ENCODE assay signal across 17 mouse cellular contexts in genomic region chr3:30965644-30966043, GRCm38 (mm10). TPM values are rescaled to one million over a fixed set of nuclear protein-coding genes. Genes with fewer than 3 reads are reported as not detected.
A peak's percentile ranks its signal among the peaks of the same experiment; 100 is the strongest.
DNase-seq lines count a peak whose midpoint lies in the region; ATAC-seq lines count a peak whose summit lies in the region.
"Had no signal": no experiment of that assay in that cellular context is flagged by ENCODE, and none has a peak within 500 bp of the region (broad histone marks: within the 10 kb centered on the region; RNA-seq: fewer than 3 reads in every experiment).

No protein-coding gene starts in this region.

- peak; percentile 48 for DNase-seq in thymus, postnatal 0 days (ENCODE audit: low spot score)
- no peak for DNase-seq in thymus, adult 18-20 months
- DNase-seq in CD8-positive naive resting alpha-beta T cell, adult 2 months (ENCODE audit: low read depth in 2 of 2, low spot score in 2 of 2), result peak; percentile 18 to 30
- DNase-seq in thymus, postnatal 4 days, result peak; percentile 30
- no peak for DNase-seq in yolk sac, embryonic 10.5 days (ENCODE audit: low spot score)
- DNase-seq in embryo, embryonic 10 days (ENCODE audit: low spot score), result no peak
- DNase-seq in adrenal gland, adult 2 months, result no peak
- DNase-seq: adrenal gland, postnatal 14 days; cerebellum, adult 11-12 months; cerebellum, adult 9-10 months; cerebellum, postnatal 25 days; forebrain, postnatal 0 days; gastrocnemius, postnatal 14 days; heart, postnatal 36 days had no signal

- ATAC-seq in inflammation-experienced regulatory T-cells, adult 6 months, result peak; percentile 70
- ATAC-seq: forebrain, embryonic 13.5 days; forebrain, postnatal 0 days; hindbrain, embryonic 16.5 days had no signal

RNA-seq across cellular contexts. Expression of gene Phc3, which starts 3.6 kb away (rescaled TPM):
- 4.0 and 5.3 TPM in 2 replicates for polyA plus RNA-seq in thymus, postnatal 0 days (2015; fragmentation: Nextera tagmentation; extraction: Ambion mirVana)
- polyA plus RNA-seq in inflammation-experienced regulatory T-cells, adult 6 months (2017; shearing (Covaris generic)), result 10 to 100 TPM; 33.9 to 61.5 (median 43.2) TPM
- 10 to 100 TPM; 26.8 to 41.5 TPM for total RNA-seq in adrenal gland, adult 2 months (2021)
- 24.8 and 32.1 TPM in 2 replicates for polyA plus RNA-seq in adrenal gland, adult 2 months (2012; rRNA removed)

RNA-seq across cellular contexts. Expression of gene Prkci, which starts 29.9 kb away (rescaled TPM):
- 15.0 and 15.9 TPM in 2 replicates for polyA plus RNA-seq in thymus, postnatal 0 days (2015; fragmentation: Nextera tagmentation; extraction: Ambion mirVana)
- polyA plus RNA-seq in inflammation-experienced regulatory T-cells, adult 6 months (2017; shearing (Covaris generic)), result 1 to 10 TPM; 1.5 to 2.5 (median 1.8) TPM
- 10 to 100 TPM; 47.5 to 47.8 TPM for total RNA-seq in adrenal gland, adult 2 months (2021)
- polyA plus RNA-seq in adrenal gland, adult 2 months (2012; rRNA removed), result 8.4 and 8.5 TPM in 2 replicates

Comparison
In these comparisons a context has a peak if more than half of its experiments do, and no peak if none do; other contexts are left out.
1. DNase-seq: peak in thymus, postnatal 0 days (single experiment), CD8-positive naive resting alpha-beta T cell, adult 2 months (2 of 2) and thymus, postnatal 4 days (single experiment); none in thymus, adult 18-20 months (0 of 2), yolk sac, embryonic 10.5 days (single experiment), embryo, embryonic 10 days (single experiment) and adrenal gland, adult 2 months (single experiment).